Mouse (Mus musculus) small intestine, adult 2 months (tissue): ENCODE data around the gene Wwox.

Experiments used
- CTCF ChIP-seq: fragments of 200-500 bp; IDR thresholded peaks from 2 replicates; pipeline ENCODE4 v1.5.1; 2012; ENCODE audit warnings: low read depth, mild to moderate bottlenecking, control low read depth, inconsistent platforms, low read length, moderate library complexity, mixed read lengths; ENCODE audit not compliant: insufficient replicate concordance, insufficient read length; ENCODE audit errors: extremely low read depth
- POLR2A ChIP-seq: fragments of 200-500 bp; IDR thresholded peaks from 2 replicates; pipeline ENCODE4 v1.6.1; 2012; ENCODE audit warnings: low read depth, mild to moderate bottlenecking, control low read depth, inconsistent platforms, low read length, moderate library complexity

DNA sequence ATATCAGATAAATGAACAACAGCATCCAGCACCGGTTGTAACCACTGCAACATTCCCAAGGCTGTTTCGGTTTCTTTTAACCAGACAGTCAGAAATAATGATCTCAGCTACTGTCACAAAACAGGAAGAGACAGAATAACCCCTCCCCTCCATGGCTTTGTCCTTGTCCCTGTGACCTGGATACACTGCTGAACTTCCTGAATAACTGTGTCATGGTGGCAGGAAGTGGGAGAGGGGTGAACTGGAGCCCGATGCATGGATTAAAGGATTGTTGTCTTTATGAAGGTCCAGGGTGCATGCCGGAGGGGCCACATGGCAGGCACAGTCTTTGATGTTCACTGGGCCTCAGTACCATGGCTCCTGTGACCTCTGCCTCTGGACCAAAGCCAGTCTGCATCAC lies 607.0 kb downstream of the Wwox start:
- TF ChIP-seq POLR2A: no peak
- TF ChIP-seq CTCF: no peak
